Mouse (Mus musculus) thymus, adult 2 months (tissue): ENCODE data around the gene Ncstn. TPM values are rescaled to one million over a fixed set of nuclear protein-coding genes. Genes with fewer than 3 reads are reported as not detected.

ENCODE experiments used
- DNase-seq: peaks from one replicate; pipeline ENCODE4 v3.0.0; 2021
- H3K27ac ChIP-seq: fragments of 200-500 bp; 2 replicates; pipeline ENCODE4 v1.5.1; 2012; ENCODE audit warnings: low read length, control low read depth; ENCODE audit not compliant: control insufficient read depth, insufficient read depth
- H3K27me3 ChIP-seq: fragments of 200-500 bp; 2 replicates; pipeline ENCODE4 v1.6.1; 2012; ENCODE audit warnings: mild to moderate bottlenecking, low read length, moderate library complexity, mixed read lengths; ENCODE audit not compliant: control insufficient read depth, insufficient read depth
- H3K36me3 ChIP-seq: fragments of 200-500 bp; 2 replicates; pipeline ENCODE4 v1.6.1; 2012; ENCODE audit warnings: mild to moderate bottlenecking, low read length, moderate library complexity; ENCODE audit not compliant: control insufficient read depth, insufficient read depth
- H3K4me1 ChIP-seq: fragments of 200-500 bp; replicated peaks from 2 replicates; pipeline ENCODE4 v1.6.1; 2012; ENCODE audit warnings: low read length; ENCODE audit not compliant: control insufficient read depth, insufficient read depth
- H3K4me3 ChIP-seq: fragments of 200-500 bp; 2 replicates; pipeline ENCODE4 v1.5.1; 2012; ENCODE audit warnings: mild to moderate bottlenecking, low read length, control low read depth, moderate library complexity; ENCODE audit not compliant: control insufficient read depth, insufficient read depth
- CTCF ChIP-seq: fragments of 200-500 bp; IDR thresholded peaks from 2 replicates; pipeline ENCODE4 v1.5.1; 2012; ENCODE audit warnings: mild to moderate bottlenecking, control low read depth, low read length, moderate library complexity, borderline replicate concordance; ENCODE audit not compliant: control insufficient read depth, poor library complexity, insufficient read depth; ENCODE audit errors: extremely low read depth
- POLR2A ChIP-seq: fragments of 200-500 bp; IDR thresholded peaks from 2 replicates; pipeline ENCODE4 v1.6.1; 2012; ENCODE audit warnings: mild to moderate bottlenecking, low read length, control low read depth, moderate library complexity; ENCODE audit not compliant: control insufficient read depth, poor library complexity, insufficient read depth; ENCODE audit errors: extremely low read depth
- WGBS: fragments of 180-500 bp; shearing (Covaris S2); methylation state at CpG from one replicate; pipeline ENCODE4 v1.1.7; 2018; 5-methylcytosine and 5-hydroxymethylcytosine counted together
- polyA plus RNA-seq: library from polyadenylated mRNA; depleted of rRNA; stranded (reverse); fragments of >200 nt; gene quantifications from 2 replicates; pipeline ENCODE4 v1.2.3, GENCODE M21; 2012; rRNA removed

Ncstn gene
- polyA plus RNA-seq, 1 experiment = 130 TPM

DNA sequence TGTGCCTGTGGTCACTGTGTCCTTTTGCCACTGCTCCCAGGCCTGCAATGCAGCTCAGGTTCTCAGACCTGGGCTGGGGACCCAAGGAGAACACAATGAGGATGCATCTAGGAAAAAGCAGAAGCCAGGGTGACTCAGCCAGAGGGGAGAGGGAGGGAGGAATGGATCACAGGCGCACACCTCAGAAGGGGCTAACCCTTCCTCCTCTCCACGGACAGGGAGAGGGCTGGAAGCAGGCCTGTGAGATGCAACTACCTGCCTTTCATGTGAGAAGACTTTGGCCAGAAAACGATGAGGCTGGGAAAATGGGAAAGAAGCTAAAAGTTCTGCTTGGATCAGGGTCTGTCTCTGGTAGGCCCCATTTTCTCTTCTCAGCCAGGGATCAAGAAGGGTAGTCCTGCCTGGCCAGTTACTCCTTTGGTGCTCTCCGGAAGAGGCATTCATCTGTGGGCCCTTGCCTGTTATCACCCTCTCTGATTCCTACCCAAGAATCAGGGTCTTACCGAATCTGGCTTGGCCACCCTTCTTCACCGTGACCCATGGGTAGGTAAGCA is 65.0 kb downstream of the Ncstn start:
- Histone ChIP-seq H3K27ac (no peak overlapping the region), H3K36me3 (no peaks in the 10 kb centered on the region), H3K27me3 (no peaks in the 10 kb centered on the region), H3K4me1 (peaks cover 65% of the 10 kb centered on the region), H3K4me3 (no peak overlapping the region)
- TF ChIP-seq POLR2A = no peak
- TF ChIP-seq CTCF = no peak
- no peak for DNase-seq
- WGBS = 96% methylated on average over 6 of the region's 6 CpGs

DNA sequence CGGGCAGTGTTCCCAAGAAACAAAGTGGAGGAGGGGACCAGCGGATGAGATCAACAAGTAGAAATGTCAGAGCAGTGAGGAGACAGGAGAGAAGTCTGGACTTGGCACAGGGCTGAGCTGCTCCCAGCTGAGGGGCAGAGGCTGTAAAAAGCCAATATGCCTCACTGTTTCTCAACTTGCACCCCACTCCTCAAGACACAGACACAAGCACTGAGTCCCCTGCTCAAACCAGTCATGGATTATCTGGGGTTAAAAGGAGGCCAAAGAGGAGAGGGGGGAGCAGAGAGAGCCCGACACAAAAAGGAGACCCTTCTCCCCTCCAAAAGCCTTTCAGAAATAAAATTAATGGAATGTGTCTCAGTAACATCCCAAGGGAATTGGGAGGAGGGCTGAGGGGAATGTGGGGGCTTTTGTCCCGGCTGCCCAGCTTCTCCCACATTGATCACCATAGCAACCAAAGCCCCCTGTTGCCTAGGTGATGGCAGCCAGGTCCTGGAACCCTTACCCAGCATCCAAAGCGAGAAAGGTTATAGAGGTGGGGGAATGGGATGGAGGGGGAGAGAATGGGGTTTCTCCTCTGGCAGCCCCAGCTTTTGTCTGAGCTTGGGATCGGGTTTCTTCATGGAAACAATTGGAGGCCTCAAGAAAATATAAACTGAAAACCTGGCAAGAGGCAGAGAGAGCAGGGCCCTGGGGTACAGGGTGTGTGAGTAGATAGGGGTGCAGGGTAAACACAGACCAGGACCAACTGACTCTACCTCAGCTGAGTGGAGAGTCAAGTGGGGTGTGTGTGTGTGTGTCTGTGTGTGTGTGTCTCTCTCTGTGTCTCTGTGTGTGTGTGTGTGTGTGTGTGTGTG is 65.7 kb downstream of the Ncstn start:
- Histone ChIP-seq H3K4me1 (peaks cover 65% of the 10 kb centered on the region), H3K27me3 (no peaks in the 10 kb centered on the region), H3K27ac (peak overlapping the region; percentile 50; the same call in 1 of the 2 replicates), H3K4me3 (no peak overlapping the region), H3K36me3 (no peaks in the 10 kb centered on the region)
- TF ChIP-seq CTCF (no peak), POLR2A (no peak)
- 88% methylated on average over 6 of the region's 6 CpGs for WGBS
- no peak for DNase-seq

DNA sequence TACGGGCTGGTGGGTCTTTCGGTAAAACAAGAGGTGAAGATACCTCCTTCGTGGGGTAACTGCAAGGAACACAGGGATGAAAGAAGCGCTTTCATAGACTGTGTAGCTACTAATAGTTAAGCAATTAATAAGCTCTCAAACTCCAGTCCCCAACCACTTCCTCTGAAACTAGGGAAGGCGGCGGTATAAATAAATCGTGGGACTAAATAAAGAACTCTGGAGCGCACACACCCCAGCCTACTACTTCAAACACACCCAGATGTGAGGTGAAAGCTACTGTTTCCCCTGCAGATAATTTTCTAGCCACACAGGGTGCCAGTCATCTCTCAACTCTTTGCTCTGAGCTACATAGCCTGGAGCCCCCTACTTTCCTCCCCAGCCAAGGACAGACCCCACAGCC is 66.6 kb downstream of the Ncstn start:
- Histone ChIP-seq H3K4me1 (peaks cover 65% of the 10 kb centered on the region), H3K36me3 (no peaks in the 10 kb centered on the region), H3K27me3 (no peaks in the 10 kb centered on the region), H3K4me3 (peak overlapping the region; percentile 26; the same call in 1 of the 2 replicates), H3K27ac (peak overlapping the region; percentile 65)
- 7% methylated on average over 8 of the region's 8 CpGs for WGBS
- DNase-seq = no peak
- no peak for TF ChIP-seq CTCF
- no peak for TF ChIP-seq POLR2A

Other genes with a start within 250 kb of the Ncstn start
- 22.3 and 27.8 TPM in 2 replicates for gene Cd84, start 243.1 kb downstream of the Ncstn start, polyA plus RNA-seq
- 9.5 and 11.6 TPM in 2 replicates for gene Gm10521, start 187.1 kb downstream of the Ncstn start, polyA plus RNA-seq
- 46.6 and 52.0 TPM in 2 replicates for gene Slamf6, start 165.3 kb downstream of the Ncstn start, polyA plus RNA-seq
- 20.5 and 27.3 TPM in 2 replicates for gene Vangl2, start 54.4 kb downstream of the Ncstn start, polyA plus RNA-seq
- 0.14 and 0.18 TPM in 2 replicates for gene Nhlh1, start 25.2 kb downstream of the Ncstn start, polyA plus RNA-seq
- gene Copa, start 266 bp downstream of the Ncstn start, polyA plus RNA-seq = 53.9 and 58.9 TPM in 2 replicates
- 68.5 and 76.9 TPM in 2 replicates for gene Pex19, start 44.0 kb upstream of the Ncstn start, polyA plus RNA-seq
- 79.7 and 81.0 TPM in 2 replicates for gene Dcaf8, start 65.3 kb upstream of the Ncstn start, polyA plus RNA-seq
- gene Pea15a, start 124.0 kb upstream of the Ncstn start, polyA plus RNA-seq = 28.4 and 38.8 TPM in 2 replicates
- 0.54 and 1.4 TPM in 2 replicates for gene Casq1, start 137.1 kb upstream of the Ncstn start, polyA plus RNA-seq
- 0.07 TPM in 1 of 2 replicates, not detected in the other for gene Atp1a4, start 175.6 kb upstream of the Ncstn start, polyA plus RNA-seq
- gene Igsf8, start 178.8 kb upstream of the Ncstn start, polyA plus RNA-seq = 159 and 162 TPM in 2 replicates
- gene Atp1a2, start 215.3 kb upstream of the Ncstn start, polyA plus RNA-seq = 24.4 and 28.5 TPM in 2 replicates
- 1.5 TPM in 2 replicates for gene Kcnj9, start 246.5 kb upstream of the Ncstn start, polyA plus RNA-seq